Mouse (Mus musculus) liver (tissue): ENCODE data around the gene Olfr691.
"Not testable (repeated sequence)": the region's sequence is repeated elsewhere in the genome, so short reads cannot be mapped to it uniquely, and the experiment has no call there.

Source experiments
- DNase-seq: peaks from one replicate; pipeline ENCODE4 v3.0.0-alpha.2; 2020; ENCODE audit warnings: mixed read lengths

Gene Olfr691

GRCm38 (mm10) chr7:105342170-105342569, at the start of gene Olfr691:
TSS of gene Olfr691 (minus strand) at chr7:105342270.
- DNase-seq = no peak

DNA sequence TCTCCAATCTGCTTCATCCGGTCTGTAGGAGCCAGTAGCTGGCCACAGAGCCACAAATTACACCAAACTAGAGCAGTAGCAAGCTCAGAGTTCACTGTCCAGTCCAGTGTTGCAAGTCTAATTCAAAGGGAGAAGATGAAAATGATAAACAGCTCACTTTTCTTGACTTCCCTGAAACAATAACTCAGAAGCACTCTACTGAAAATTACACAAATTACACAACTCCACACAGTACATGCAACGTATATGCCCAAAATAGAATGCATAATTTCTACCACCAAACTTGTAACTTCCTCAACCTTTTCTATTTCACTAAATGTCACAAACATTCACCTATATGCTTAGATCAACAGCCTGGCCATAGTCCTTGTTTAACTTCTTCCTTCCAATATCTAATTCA, 48.2 kb upstream of the Olfr691 start:
- DNase-seq = no peak

DNA sequence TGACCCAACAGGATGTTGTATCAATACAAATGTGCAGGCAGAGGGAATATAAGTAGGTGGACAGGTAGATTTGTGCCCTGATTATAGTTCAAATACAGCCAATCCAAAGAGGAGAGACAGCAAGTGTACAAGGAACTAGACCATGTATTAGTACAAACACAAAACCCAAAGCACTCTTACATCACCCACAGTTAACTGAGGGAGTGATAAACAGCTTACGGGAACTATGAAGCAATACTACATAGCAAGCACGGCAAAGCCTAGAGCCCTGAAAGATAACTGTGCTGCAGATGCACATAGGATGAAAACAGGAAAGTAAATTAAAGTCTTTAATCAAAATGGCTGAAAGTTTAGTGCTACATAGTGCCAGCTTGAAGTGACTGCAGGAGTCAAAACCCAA, 45.6 kb upstream of the Olfr691 start:
- DNase-seq = no peak

DNA sequence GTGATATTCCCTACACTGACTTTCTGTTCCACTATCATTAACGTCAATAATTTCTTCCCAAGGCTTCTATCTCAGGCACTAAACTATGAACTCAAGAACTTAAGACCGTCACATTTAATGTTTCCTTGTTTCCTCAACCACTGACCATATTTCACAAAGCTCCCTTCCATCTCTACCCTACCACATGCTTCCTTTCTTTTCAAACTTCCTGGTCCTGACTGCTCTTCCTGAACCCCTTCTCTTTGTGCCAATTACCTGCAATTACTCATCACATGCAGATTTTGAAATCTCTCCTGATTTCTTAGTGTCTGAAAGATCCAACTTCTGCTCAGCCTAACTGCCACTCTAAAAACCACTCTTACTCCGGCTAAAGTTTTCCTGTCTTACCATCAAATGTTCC, 38.3 kb upstream of the Olfr691 start:
- no peak for DNase-seq

DNA sequence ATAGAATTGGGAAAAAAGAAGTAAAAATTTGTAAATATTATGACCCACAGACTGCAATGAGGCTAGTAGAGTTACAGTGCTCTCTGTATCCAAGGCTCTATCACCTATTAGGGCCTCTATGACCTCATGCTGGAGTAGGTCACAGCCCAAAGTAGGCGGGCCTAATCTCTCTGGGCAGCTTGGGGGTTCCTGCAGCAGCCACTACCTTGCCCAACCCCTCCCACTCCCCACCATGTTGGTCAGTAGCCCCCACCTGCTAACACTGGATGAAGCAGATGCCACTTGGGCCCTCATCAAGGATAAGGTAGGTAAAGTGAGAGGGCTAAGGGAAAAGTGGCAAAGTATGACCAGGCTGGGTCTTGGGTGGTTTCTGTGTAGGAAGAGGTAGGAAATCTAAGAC, 32.8 kb upstream of the Olfr691 start, which contains the start of gene Gm5901:
TSS of gene Gm5901 (plus strand) at position 173 of the 400 bp plus-strand sequence.
- DNase-seq = no peak

GRCm38 (mm10) chr7:105373976-105374375, 31.9 kb upstream of the Olfr691 start:
- no peak for DNase-seq

DNA sequence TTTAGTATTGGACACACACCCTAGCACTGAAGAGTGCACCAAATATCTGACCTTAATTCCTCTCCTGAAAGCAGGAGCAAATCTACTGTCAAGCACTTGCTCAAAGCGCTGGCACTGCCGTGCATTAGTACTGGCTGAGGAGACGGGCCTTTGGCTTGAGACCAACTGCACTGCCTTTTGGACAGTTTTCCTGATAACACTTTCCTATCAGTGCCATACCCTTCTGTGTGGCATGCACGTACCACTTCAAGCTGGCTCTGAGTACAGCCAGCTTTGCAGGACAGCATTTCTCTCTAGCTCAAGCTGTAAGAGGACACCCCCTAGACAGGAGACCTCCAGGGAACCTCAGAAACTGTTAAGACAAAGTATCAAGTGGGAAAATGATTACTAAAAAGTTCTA, 31.4 kb upstream of the Olfr691 start:
- no peak for DNase-seq

GRCm38 (mm10) chr7:105372912-105373311, 30.8 kb upstream of the Olfr691 start:
- DNase-seq = no peak

- DNase-seq = no peak
These were observed 26.5 kb upstream of the Olfr691 start for GRCm38 (mm10) chr7:105368521-105368920.

GRCm38 (mm10) chr7:105367930-105368329, 25.9 kb upstream of the Olfr691 start, which contains the start of gene Olfr692:
TSS of gene Olfr692 (plus strand) at chr7:105368230.
- no peak for DNase-seq

DNA sequence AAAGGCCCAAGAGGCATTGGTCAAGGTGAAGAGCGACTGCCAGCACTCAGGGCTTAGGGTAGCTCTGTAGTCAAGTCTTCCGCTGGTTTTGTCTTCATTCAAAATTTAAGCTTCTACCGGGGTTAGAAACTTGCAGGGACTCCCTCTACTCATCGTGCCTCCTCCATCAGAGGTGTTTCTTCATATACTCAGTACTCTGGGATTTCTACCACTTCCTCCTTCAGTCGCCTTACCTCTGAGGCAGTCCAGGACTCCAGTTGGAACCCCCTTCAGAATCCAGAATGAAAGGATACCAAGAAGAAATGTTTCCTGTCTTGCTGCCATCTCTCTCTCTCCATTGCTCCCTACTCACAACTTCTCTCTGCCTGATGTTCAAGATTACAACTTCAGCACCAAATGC, 25.2 kb upstream of the Olfr691 start:
- no peak for DNase-seq

DNA sequence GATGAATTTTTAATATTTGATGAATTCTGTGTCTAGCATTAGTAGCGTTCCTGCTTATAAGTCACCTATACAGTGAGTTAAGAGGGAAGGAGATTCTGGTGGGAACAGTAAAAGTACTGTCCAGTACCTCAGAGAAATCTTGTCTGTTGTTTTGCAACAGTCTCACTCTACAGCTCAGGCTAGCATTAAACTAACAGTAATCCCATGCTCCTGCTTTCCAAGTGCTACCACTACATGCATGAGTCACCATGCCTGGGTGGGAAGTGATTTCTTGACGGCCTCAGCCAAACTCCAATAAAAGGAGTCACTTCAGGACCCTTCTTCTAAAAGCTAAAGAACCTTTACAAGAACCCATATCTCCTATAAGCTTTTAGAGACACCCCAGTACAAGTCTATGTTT, 19.6 kb upstream of the Olfr691 start:
- no peak for DNase-seq

- DNase-seq = not testable (repeated sequence)
These were observed 14.4 kb upstream of the Olfr691 start for GRCm38 (mm10) chr7:105356487-105356886.

- DNase-seq = not testable (repeated sequence)
These were observed 14.0 kb upstream of the Olfr691 start for GRCm38 (mm10) chr7:105356064-105356463.

DNA sequence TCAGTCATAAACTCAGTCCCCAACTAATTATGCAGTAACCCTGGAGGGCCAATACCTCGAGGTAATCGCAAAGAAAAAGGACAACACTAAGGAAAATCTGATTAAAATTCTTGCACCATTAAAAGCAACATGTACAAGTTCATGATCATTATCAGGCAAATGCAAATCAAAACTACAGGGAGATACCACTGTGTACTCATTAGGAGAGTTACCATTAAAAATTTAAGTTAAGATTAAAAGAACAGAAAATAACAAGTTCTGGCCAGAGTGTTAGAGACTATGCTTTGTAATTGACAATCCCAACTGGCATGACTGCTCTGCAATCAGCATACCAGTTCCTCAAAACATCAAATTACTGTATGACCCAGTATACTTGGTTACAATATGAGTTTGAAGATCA, 682 bp upstream of the Olfr691 start:
- no peak for DNase-seq

GRCm38 (mm10) chr7:105334004-105334403, 8.1 kb downstream of the Olfr691 start, which contains the start of gene Olfr690:
TSS of gene Olfr690 (minus strand) at chr7:105334104.
- no peak for DNase-seq

DNA sequence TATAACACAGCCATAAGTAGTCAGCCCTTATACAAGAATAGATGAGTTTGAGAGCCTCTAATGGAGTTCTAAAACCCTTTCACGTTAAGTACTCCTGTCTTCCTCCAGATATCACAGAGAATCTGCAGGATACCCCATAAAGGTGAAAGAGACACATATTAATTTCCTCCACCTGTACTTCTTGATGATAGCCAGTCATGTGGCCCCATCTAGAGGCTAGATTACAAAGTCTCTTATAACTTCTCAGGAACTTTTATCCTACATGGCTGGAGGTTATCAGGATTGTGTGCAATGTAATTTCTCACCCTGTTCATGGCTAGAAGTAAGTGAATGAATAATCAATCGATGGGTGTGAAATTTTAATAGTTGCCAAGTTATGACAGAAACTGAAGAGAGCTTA, 16.8 kb downstream of the Olfr691 start:
- no peak for DNase-seq

DNA sequence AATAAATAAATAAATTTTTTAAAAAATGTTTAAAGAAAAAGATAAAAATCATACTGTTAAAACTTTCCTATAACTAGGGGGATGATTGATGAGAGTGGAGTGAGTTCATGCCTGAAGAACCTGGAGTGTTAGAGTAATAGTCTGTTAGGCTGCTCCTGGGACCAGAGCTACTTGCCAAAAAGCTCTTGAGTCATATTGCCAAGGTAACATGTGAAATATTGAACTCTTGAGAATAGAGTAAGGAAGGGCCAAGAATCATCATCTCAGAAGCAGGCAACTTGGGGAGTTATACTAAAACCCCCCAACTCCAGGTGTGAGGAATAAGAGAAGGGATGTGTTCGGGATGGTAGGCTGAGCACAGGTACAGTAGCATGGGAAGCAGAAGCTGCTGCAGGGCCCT, 31.2 kb downstream of the Olfr691 start, which contains the start of gene Olfr689:
TSS of gene Olfr689 (plus strand) at position 301 of the 400 bp plus-strand sequence.
- no peak for DNase-seq

DNA sequence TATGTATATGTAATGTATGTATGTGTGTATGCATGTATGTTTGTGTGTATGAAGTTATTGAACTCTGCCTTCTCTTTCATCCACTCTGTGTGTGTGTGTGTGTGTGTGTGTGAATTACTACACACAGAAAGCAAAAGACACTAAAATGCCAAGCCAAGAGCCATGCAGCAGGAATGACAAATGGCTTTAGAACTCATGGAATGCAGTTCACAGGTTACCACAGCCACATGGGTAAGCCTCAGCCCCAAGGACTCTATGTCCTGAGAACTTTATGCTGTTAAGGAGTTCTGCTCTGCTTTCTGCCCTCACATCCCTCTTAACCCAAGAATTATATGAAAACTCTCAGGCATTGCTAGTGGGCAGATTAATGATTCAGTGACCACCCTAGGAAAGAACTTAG, 52.0 kb downstream of the Olfr691 start:
- DNase-seq = no peak

- no peak for DNase-seq
These were observed 54.3 kb downstream of the Olfr691 start, which contains the start of gene Olfr688 for GRCm38 (mm10) chr7:105287795-105288194. TSS of gene Olfr688 (plus strand) at chr7:105288095.
